Mouse (Mus musculus) heart, embryonic 12.5 days (tissue): ENCODE results near the gene Pik3ip1. TPM values are rescaled to one million over a fixed set of nuclear protein-coding genes. Genes with fewer than 3 reads are reported as not detected.

Source experiments
- ATAC-seq: fragments of 200-750 bp; cut with Nextera tagmentation; 2 replicates; pipeline ENCODE4 v1.8.0; 2017; ENCODE audit warnings: moderate TSS enrichment, moderate library complexity; ENCODE audit not compliant: insufficient number of reproducible peaks, low FRiP score
- H3K27ac ChIP-seq: fragments of 300-500 bp; sonication (generic); 2 replicates; pipeline ENCODE4 v1.5.1; 2016; ENCODE audit warnings: mild to moderate bottlenecking, moderate library complexity; ENCODE audit not compliant: poor library complexity, severe bottlenecking
- H3K27me3 ChIP-seq: fragments of 300-500 bp; sonication (generic); replicated peaks from 2 replicates; pipeline ENCODE4 v1.6.1; 2016; ENCODE audit warnings: mild to moderate bottlenecking, moderate library complexity
- H3K36me3 ChIP-seq: fragments of 300-500 bp; sonication (generic); 2 replicates; pipeline ENCODE4 v1.6.1; 2016; ENCODE audit warnings: mild to moderate bottlenecking, moderate library complexity
- H3K4me1 ChIP-seq: fragments of 300-500 bp; sonication (generic); replicated peaks from 2 replicates; pipeline ENCODE4 v1.6.1; 2016; ENCODE audit warnings: mild to moderate bottlenecking
- H3K4me2 ChIP-seq: fragments of 300-500 bp; sonication (generic); 2 replicates; pipeline ENCODE4 v1.6.1; 2016; ENCODE audit warnings: mild to moderate bottlenecking, moderate library complexity
- H3K4me3 ChIP-seq: fragments of 300-500 bp; sonication (generic); 2 replicates; pipeline ENCODE4 v1.5.1; 2016; ENCODE audit warnings: mild to moderate bottlenecking
- H3K9ac ChIP-seq: fragments of 300-500 bp; sonication (generic); 2 replicates; pipeline ENCODE4 v1.6.1; 2016; ENCODE audit warnings: mild to moderate bottlenecking, moderate library complexity
- H3K9me3 ChIP-seq: fragments of 300-500 bp; sonication (generic); replicated peaks from 2 replicates; pipeline ENCODE4 v1.6.1; 2016; ENCODE audit warnings: mild to moderate bottlenecking, moderate library complexity
- WGBS: fragments of 180-500 bp; shearing (Covaris S2); methylation state at CpG from one replicate; pipeline ENCODE4 v1.1.7; 2016; 5-methylcytosine and 5-hydroxymethylcytosine counted together
- polyA plus RNA-seq: library from polyadenylated mRNA; unstranded; fragments of >200 nt; fragmentation: Nextera tagmentation; extraction: Ambion mirVana; gene quantifications from 2 replicates; pipeline ENCODE4 v1.2.1, GENCODE M21; 2016

Pik3ip1 gene
- polyA plus RNA-seq, 1 experiment from 2014 or later, result 21.3 TPM

DNA sequence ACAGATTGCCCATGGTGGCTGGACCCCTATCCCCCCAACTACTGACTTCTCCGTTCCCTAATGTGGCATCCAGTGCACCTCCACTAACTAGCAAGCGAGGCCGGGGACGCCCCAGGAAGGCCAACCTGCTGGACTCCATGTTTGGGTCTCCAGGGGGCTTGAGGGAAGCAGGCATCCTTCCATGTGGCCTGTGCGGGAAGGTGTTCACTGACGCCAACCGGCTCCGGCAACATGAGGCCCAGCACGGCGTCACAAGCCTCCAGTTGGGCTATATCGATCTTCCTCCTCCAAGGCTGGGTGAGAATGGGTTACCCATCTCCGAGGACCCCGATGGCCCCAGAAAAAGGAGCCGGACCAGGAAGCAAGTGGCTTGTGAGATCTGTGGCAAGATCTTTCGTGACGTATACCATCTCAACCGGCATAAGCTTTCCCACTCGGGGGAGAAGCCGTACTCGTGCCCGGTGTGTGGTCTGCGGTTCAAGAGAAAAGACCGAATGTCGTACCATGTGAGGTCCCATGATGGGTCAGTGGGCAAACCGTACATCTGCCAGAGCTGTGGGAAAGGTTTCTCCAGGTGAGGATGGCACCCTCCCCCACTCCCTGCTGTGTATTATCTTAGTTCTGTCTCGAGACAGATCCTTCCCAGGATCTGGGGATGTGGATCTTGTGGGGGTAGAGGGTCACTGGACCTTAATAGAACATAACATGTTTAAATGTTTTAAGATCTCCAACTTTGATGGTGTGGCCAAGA lies 38.7 kb upstream of the Pik3ip1 start:
- H3K27me3 ChIP-seq, result no peaks in the 10 kb centered on the region
- peak overlapping the region; percentile 100 for H3K27ac ChIP-seq
- WGBS, result 2% methylated on average over 26 of the region's 26 CpGs
- H3K4me3 ChIP-seq, result peak overlapping the region; percentile 73
- no peak for ATAC-seq
- H3K9ac ChIP-seq, result peak overlapping the region; percentile 97
- peaks cover 35% of the 10 kb centered on the region for H3K36me3 ChIP-seq
- H3K4me1 ChIP-seq, result peaks cover 44% of the 10 kb centered on the region
- H3K9me3 ChIP-seq, result no peaks in the 10 kb centered on the region
- peak overlapping the region; percentile 99 for H3K4me2 ChIP-seq

- peak overlapping the region; percentile 73 for H3K4me3 ChIP-seq
- peak overlapping the region; percentile 100 for H3K27ac ChIP-seq
- H3K4me2 ChIP-seq, result peak overlapping the region; percentile 99
- H3K4me1 ChIP-seq, result peaks cover 44% of the 10 kb centered on the region
- peak; percentile 27; the same call in 1 of the 2 replicates for ATAC-seq
- peaks cover 41% of the 10 kb centered on the region for H3K36me3 ChIP-seq
- peak overlapping the region; percentile 97 for H3K9ac ChIP-seq
- WGBS, result 0% methylated on average over 8 of the region's 8 CpGs
- no peaks in the 10 kb centered on the region for H3K27me3 ChIP-seq
- H3K9me3 ChIP-seq, result no peaks in the 10 kb centered on the region
These were observed 38.2 kb upstream of the Pik3ip1 start for GRCm38 (mm10) chr11:3292062-3292421.

GRCm38 (mm10) chr11:3292711-3293249 lies 37.4 kb upstream of the Pik3ip1 start:
- Histone ChIP-seq H3K27ac (peak overlapping the region; percentile 100), H3K4me2 (peak overlapping the region; percentile 99), H3K9me3 (no peaks in the 10 kb centered on the region), H3K36me3 (peaks cover 48% of the 10 kb centered on the region), H3K4me1 (peaks cover 42% of the 10 kb centered on the region), H3K4me3 (peak overlapping the region; percentile 73), H3K27me3 (no peaks in the 10 kb centered on the region), H3K9ac (peak overlapping the region; percentile 97)
- WGBS, result under 1% methylated on average over 8 of the region's 8 CpGs
- ATAC-seq, result no peak

DNA sequence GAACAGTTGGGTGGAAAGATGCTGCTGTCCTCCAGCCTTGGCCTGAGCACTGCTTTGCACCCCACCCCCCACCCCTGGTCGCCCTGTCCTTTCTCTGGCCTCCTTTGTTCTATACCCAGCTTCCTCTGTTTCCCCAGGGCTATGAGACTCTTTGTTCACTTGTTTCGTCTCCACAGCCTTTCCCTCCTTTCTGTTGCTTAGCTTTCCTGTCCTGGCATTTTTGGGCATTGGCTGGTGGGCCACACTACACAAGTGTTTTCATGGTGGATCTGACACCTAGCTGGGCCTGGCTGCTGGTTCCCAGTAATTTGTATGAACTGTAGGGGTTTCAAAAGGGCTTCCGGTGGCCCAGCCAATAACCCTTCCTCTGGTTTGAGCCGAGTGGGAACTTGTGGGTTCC lies 36.8 kb upstream of the Pik3ip1 start:
- no peaks in the 10 kb centered on the region for H3K27me3 ChIP-seq
- 61% methylated on average over 4 of the region's 4 CpGs for WGBS
- peak overlapping the region; percentile 100; the same call in 1 of the 2 replicates for H3K27ac ChIP-seq

GRCm38 (mm10) chr11:3294641-3295040 lies 35.6 kb upstream of the Pik3ip1 start:
- no peak overlapping the region for H3K4me2 ChIP-seq
- ATAC-seq, result no peak
- peaks cover 67% of the 10 kb centered on the region for H3K36me3 ChIP-seq
- H3K27ac ChIP-seq, result no peak overlapping the region
- H3K27me3 ChIP-seq, result no peaks in the 10 kb centered on the region
- H3K4me3 ChIP-seq, result no peak overlapping the region
- 97% methylated on average over 2 of the region's 2 CpGs for WGBS
- H3K4me1 ChIP-seq, result peaks cover 40% of the 10 kb centered on the region
- H3K9ac ChIP-seq, result no peak overlapping the region
- no peaks in the 10 kb centered on the region for H3K9me3 ChIP-seq

More for the DNA sequence above, 36.8 kb upstream of the Pik3ip1 start:
- H3K4me3 ChIP-seq, result peak overlapping the region; percentile 73
- H3K4me1 ChIP-seq, result peaks cover 40% of the 10 kb centered on the region
- H3K36me3 ChIP-seq, result peaks cover 54% of the 10 kb centered on the region
- H3K4me2 ChIP-seq, result peak overlapping the region; percentile 99
- peak overlapping the region; percentile 97 for H3K9ac ChIP-seq
- no peaks in the 10 kb centered on the region for H3K9me3 ChIP-seq
- ATAC-seq, result no peak

- Histone ChIP-seq H3K36me3 (peaks cover 79% of the 10 kb centered on the region), H3K27ac (no peak overlapping the region)
- WGBS, result 72% methylated on average over 5 of the region's 5 CpGs
These were observed 34.1 kb upstream of the Pik3ip1 start for GRCm38 (mm10) chr11:3296056-3296455.

DNA sequence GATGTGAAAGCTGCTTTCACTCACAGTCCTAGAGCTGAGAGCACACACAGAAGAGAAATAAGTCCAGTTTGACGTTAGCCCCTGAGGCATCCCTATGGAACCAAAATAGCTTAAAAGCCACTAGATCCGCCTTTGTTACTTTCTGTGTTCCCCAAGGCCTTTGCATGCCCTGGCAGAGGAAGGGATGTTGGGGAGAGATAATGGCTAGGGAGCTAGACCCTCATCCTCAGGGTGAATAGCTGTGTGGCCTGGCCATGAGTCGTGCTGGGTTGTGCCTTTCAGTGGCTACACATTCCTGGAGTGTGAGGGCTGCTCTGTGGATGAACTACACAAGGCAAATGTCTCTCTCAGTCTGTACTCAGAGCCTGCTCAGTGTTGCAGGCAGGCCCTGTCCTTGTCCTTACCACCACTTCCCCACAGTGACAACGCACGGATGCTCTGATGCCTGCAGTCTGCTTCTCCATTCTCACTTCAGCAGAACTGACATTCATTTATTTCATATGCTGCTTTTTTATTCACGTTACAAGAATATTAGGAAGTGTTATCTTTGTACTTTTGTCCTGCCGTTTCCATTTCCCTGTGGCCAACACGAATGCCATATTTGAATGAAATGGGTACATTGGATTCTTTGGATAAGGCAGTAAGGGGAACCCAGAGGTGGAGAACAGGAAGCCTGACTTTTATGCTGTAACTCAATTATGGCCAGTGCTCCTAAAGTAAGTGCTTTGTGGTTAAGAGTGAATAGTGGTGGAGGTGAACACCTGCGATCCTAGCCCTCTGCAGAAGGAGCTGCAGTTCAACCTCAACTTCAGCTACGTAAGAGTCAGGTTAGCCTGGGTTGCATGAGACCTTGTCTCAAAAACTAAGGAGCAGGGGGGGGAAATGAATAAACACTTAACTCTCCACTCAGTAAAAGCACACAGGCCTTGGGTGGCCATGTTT lies 32.1 kb upstream of the Pik3ip1 start:
- peaks cover 38% of the 10 kb centered on the region for H3K4me1 ChIP-seq
- H3K27me3 ChIP-seq, result no peaks in the 10 kb centered on the region
- ATAC-seq, result no peak

More at GRCm38 (mm10) chr11:3296056-3296455, 34.1 kb upstream of the Pik3ip1 start:
- H3K9ac ChIP-seq, result peak overlapping the region; percentile 15; the same call in 1 of the 2 replicates
- H3K4me1 ChIP-seq, result peaks cover 39% of the 10 kb centered on the region
- H3K9me3 ChIP-seq, result no peaks in the 10 kb centered on the region
- ATAC-seq, result no peak
- no peak overlapping the region for H3K4me3 ChIP-seq
- no peaks in the 10 kb centered on the region for H3K27me3 ChIP-seq
- H3K4me2 ChIP-seq, result no peak overlapping the region

DNA sequence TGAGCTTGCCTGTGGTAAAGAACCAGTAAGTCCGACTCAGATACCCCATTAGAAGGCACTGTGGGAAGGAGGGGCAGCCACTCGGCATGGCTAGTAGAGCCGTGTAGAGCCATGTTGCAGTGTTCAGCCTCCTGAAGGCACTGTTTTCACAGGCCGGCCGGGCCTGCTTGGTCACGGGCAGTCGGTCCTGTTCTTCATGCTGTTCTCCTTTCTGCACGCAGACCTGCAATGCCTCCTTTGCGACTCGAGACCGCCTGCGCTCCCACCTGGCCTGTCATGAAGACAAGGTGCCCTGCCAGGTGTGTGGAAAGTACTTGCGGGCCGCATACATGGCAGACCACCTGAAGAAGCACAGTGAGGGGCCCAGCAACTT lies 31.4 kb upstream of the Pik3ip1 start:
- 91% methylated on average over 14 of the region's 14 CpGs for WGBS
- Histone ChIP-seq H3K27ac (no peak overlapping the region), H3K4me2 (no peak overlapping the region), H3K9ac (no peak overlapping the region), H3K27me3 (no peaks in the 10 kb centered on the region), H3K4me3 (no peak overlapping the region), H3K9me3 (no peaks in the 10 kb centered on the region), H3K4me1 (peaks cover 31% of the 10 kb centered on the region), H3K36me3 (peaks cover 95% of the 10 kb centered on the region)
- no peak for ATAC-seq

More for the DNA sequence above, 32.1 kb upstream of the Pik3ip1 start:
- H3K36me3 ChIP-seq, result peaks cover 98% of the 10 kb centered on the region
- no peak overlapping the region for H3K27ac ChIP-seq
- H3K9me3 ChIP-seq, result no peaks in the 10 kb centered on the region
- H3K9ac ChIP-seq, result no peak overlapping the region
- H3K4me2 ChIP-seq, result no peak overlapping the region
- 84% methylated on average over 10 of the region's 10 CpGs for WGBS
- no peak overlapping the region for H3K4me3 ChIP-seq

- Histone ChIP-seq H3K4me2 (no peak overlapping the region), H3K36me3 (peaks cover 95% of the 10 kb centered on the region), H3K9me3 (no peaks in the 10 kb centered on the region), H3K4me3 (no peak overlapping the region), H3K27ac (no peak overlapping the region), H3K9ac (no peak overlapping the region), H3K27me3 (no peaks in the 10 kb centered on the region), H3K4me1 (peaks cover 12% of the 10 kb centered on the region)
- ATAC-seq, result no peak
- WGBS, result 91% methylated on average over 5 of the region's 5 CpGs
These were observed 29.1 kb upstream of the Pik3ip1 start for GRCm38 (mm10) chr11:3301075-3301474.

DNA sequence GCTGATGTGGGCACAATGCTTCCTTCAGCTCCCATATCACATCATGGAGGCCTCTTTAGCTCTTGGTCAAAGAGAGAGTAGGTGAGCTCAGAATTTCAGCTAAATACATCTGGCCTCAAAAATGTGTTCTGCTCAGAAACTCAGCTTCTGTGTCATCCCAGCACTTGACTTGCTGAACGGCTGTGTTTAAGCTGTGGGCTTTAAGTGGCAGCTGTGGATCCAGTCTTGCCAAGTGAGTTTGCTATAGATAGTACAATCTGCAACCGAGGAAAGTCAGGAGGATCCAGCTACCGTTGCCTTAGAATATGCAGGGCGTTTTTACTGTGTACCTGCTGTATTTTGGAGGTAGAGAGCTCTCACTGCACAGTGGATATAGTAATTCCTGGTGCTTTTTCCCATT lies 27.8 kb upstream of the Pik3ip1 start:
- Histone ChIP-seq H3K27ac (peak overlapping the region; percentile 17; the same call in 1 of the 2 replicates), H3K36me3 (peaks cover 95% of the 10 kb centered on the region), H3K4me2 (no peak overlapping the region), H3K9me3 (no peaks in the 10 kb centered on the region), H3K4me3 (no peak overlapping the region), H3K4me1 (peaks cover 12% of the 10 kb centered on the region), H3K9ac (no peak overlapping the region), H3K27me3 (no peaks in the 10 kb centered on the region)
- ATAC-seq, result no peak
- WGBS, result 58% methylated on average over 4 of the region's 4 CpGs

DNA sequence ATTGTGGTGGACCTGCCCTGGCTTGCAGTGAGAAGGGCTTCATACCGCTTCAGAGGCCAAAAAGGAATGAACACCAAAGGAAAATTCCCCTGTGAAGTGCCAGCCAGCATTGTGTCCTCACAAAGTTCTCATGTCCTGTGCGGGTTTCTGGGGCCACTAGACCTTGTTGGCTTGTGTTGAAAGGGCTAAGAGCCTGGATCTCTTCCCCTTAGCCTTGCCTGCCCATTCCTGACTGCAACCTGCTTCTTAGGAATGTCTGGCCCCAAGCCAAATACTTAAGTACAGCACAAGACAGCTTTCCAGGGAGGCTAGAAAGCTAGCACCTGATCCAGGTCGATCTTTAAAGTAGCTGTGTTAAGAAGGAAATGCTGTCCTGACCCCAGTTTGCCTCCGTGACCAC lies 27.4 kb upstream of the Pik3ip1 start:
- H3K9me3 ChIP-seq, result no peaks in the 10 kb centered on the region
- no peaks in the 10 kb centered on the region for H3K27me3 ChIP-seq
- no peak overlapping the region for H3K9ac ChIP-seq
- no peak for ATAC-seq
- H3K27ac ChIP-seq, result peak overlapping the region; percentile 8; the same call in 1 of the 2 replicates
- WGBS, result 70% methylated on average over 4 of the region's 4 CpGs
- no peak overlapping the region for H3K4me3 ChIP-seq
- no peak overlapping the region for H3K4me2 ChIP-seq
- peaks cover 12% of the 10 kb centered on the region for H3K4me1 ChIP-seq
- H3K36me3 ChIP-seq, result peaks cover 95% of the 10 kb centered on the region
